Mouse (Mus musculus) stomach, postnatal 0 days (tissue): ENCODE measurements around the gene Prdm16. TPM values are rescaled to one million over a fixed set of nuclear protein-coding genes. Genes with fewer than 3 reads are reported as not detected.

ENCODE experiments used
- ATAC-seq: fragments of 200-750 bp; cut with Nextera tagmentation; 2 replicates; pipeline ENCODE4 v1.8.0; 2017; ENCODE audit not compliant: low FRiP score, low TSS enrichment
- DNase-seq: peaks from one replicate; pipeline ENCODE4 v3.0.0-alpha.2; 2016; ENCODE audit warnings: low spot score
- H3K27ac ChIP-seq: fragments of 300-500 bp; sonication (generic); replicated peaks from 2 replicates; pipeline ENCODE4 v1.5.1; 2014; ENCODE audit warnings: mild to moderate bottlenecking, control low read depth
- H3K27me3 ChIP-seq: fragments of 300-500 bp; sonication (generic); 2 replicates; pipeline ENCODE4 v1.6.1; 2014; ENCODE audit warnings: low read length; ENCODE audit not compliant: control insufficient read depth, insufficient read depth
- H3K36me3 ChIP-seq: fragments of 300-500 bp; sonication (generic); 2 replicates; pipeline ENCODE4 v1.6.1; 2014; ENCODE audit warnings: low read length, mixed read lengths; ENCODE audit not compliant: control insufficient read depth, insufficient read depth
- H3K4me1 ChIP-seq: fragments of 300-500 bp; sonication (generic); replicated peaks from 2 replicates; pipeline ENCODE4 v1.6.1; 2014; ENCODE audit warnings: antibody characterized with exemption; ENCODE audit not compliant: control insufficient read depth, insufficient read depth
- H3K4me2 ChIP-seq: fragments of 300-500 bp; sonication (generic); replicated peaks from 2 replicates; pipeline ENCODE4 v1.6.1; 2014; ENCODE audit warnings: low read depth, mild to moderate bottlenecking, control low read depth, moderate library complexity
- H3K4me3 ChIP-seq: fragments of 300-500 bp; sonication (generic); 2 replicates; pipeline ENCODE4 v1.5.1; 2014; ENCODE audit warnings: low read depth, low read length, control low read depth
- H3K9ac ChIP-seq: fragments of 300-500 bp; sonication (generic); 2 replicates; pipeline ENCODE4 v1.6.1; 2014; ENCODE audit warnings: mild to moderate bottlenecking, low read length, control low read depth, mixed read lengths
- H3K9me3 ChIP-seq: fragments of 300-500 bp; sonication (generic); 2 replicates; pipeline ENCODE4 v1.6.1; 2016; ENCODE audit warnings: low read length; ENCODE audit not compliant: control insufficient read depth
- CTCF ChIP-seq: IDR thresholded peaks from 2 replicates; pipeline ENCODE4 v1.5.1; 2016; ENCODE audit warnings: antibody characterized with exemption, low read depth, mild to moderate bottlenecking, moderate library complexity
- EP300 ChIP-seq: optimal IDR thresholded peaks from 2 replicates; pipeline ENCODE3; 2016; ENCODE audit warnings: antibody characterized with exemption
- WGBS: fragments of 180-500 bp; shearing (Covaris S2); extraction: QIAGEN DNeasy Blood & Tissue Kit; methylation state at CpG from one replicate; pipeline ENCODE4 v1.1.7; 2014; 5-methylcytosine and 5-hydroxymethylcytosine counted together
- polyA plus RNA-seq: library from polyadenylated mRNA; unstranded; fragments of >200 nt; fragmentation: Nextera tagmentation; extraction: Ambion mirVana; gene quantifications from 2 replicates; pipeline ENCODE4 v1.2.1, GENCODE M21; 2015

Prdm16 gene
- polyA plus RNA-seq, 1 experiment from 2014 or later = 15.6 TPM

DNA sequence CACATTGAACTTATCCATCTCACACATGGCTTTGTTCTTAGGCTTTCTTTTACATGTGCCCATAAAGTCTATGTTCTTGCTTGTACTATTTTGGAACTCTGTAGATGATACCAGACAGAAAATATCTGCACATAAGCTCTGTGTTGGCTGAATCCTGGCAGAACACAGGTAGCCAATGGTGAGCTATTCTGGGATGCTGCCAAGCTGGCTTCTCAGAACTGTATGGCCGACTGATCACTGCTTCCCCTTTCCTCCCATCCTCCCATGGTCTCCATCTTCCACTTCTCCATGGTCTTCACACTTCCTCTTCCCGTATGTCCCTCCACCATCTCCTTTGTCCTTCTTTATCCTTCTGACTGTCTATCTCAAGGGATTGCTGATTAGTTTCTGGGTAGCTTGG lies 327.5 kb downstream of the Prdm16 start:
- no peak for TF ChIP-seq CTCF
- TF ChIP-seq EP300 = no peak
- no peak overlapping the region for H3K27ac ChIP-seq
- ATAC-seq (no peak), DNase-seq (no peak)
- WGBS = 66% methylated on average over 2 of the region's 2 CpGs
- no peaks in the 10 kb centered on the region for H3K36me3 ChIP-seq
- no peaks in the 10 kb centered on the region for H3K4me1 ChIP-seq
- no peak overlapping the region for H3K9ac ChIP-seq
- no peaks in the 10 kb centered on the region for H3K9me3 ChIP-seq
- H3K4me3 ChIP-seq = no peak overlapping the region
- H3K4me2 ChIP-seq = no peak overlapping the region
- H3K27me3 ChIP-seq = no peaks in the 10 kb centered on the region

DNA sequence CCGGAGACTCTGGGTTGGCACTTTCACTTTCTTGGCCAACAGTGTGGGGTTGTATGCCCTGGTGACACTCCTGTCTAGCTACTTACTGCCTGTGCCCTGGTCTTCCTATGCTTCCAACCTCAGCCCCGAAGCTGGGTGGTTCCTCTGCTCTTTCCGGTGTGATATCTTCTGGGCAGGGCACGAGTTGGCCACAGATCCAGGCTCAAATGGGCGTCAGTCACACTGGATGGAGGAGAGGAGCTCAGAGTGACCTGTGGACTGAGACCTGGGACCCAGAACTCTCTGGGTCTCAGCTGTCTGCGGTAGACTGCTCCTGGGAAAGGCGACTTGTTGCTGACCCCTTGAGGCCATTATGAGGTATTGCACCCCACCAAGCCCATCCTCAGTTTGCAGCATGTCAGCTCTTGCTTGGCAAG lies 335.2 kb downstream of the Prdm16 start, which contains the start of gene Arhgef16:
Gene Arhgef16, minus strand, starts transcription at position 211 of the 416 bp plus-strand sequence.
- Histone ChIP-seq H3K9ac (peak within 1 kb of the TSS; percentile 13; the same call in 1 of the 2 replicates), H3K4me2 (no peak within 1 kb of the TSS), H3K36me3 (no peaks in the 10 kb centered on the region), H3K9me3 (no peaks in the 10 kb centered on the region), H3K4me3 (no peak within 1 kb of the TSS), H3K27ac (peak within 1 kb of the TSS; percentile 56; the same call in 1 of the 2 replicates), H3K27me3 (no peaks in the 10 kb centered on the region), H3K4me1 (0 out of 2 replicates have a peak, but pooled peaks cover 2% of the 10 kb centered on the region)
- 20% methylated on average over 7 of the region's 7 CpGs for WGBS
- TF ChIP-seq CTCF = peak; percentile 92
- TF ChIP-seq EP300 = no peak
- ATAC-seq = peak; percentile 27
- DNase-seq = peak; percentile 67

GRCm38 (mm10) chr4:154299541-154300271 lies 337.0 kb downstream of the Prdm16 start:
- no peaks in the 10 kb centered on the region for H3K27me3 ChIP-seq
- H3K4me2 ChIP-seq = peak overlapping the region; percentile 64
- 0 out of 2 replicates have a peak, but pooled peaks cover 2% of the 10 kb centered on the region for H3K4me1 ChIP-seq
- H3K9me3 ChIP-seq = no peaks in the 10 kb centered on the region
- peak overlapping the region; percentile 86 for H3K27ac ChIP-seq
- no peaks in the 10 kb centered on the region for H3K36me3 ChIP-seq
- no peak for TF ChIP-seq EP300
- TF ChIP-seq CTCF = no peak
- peak; percentile 96 for DNase-seq
- peak; percentile 92 for ATAC-seq
- peak overlapping the region; percentile 54 for H3K9ac ChIP-seq
- under 1% methylated on average over 63 of the region's 66 CpGs for WGBS
- peak overlapping the region; percentile 51 for H3K4me3 ChIP-seq

GRCm38 (mm10) chr4:154297761-154298160 lies 338.9 kb downstream of the Prdm16 start:
- H3K9me3 ChIP-seq = no peaks in the 10 kb centered on the region
- peaks cover 2% of the 10 kb centered on the region; the same call in 1 of the 2 replicates for H3K4me1 ChIP-seq
- H3K9ac ChIP-seq = no peak overlapping the region
- 26% methylated on average over 9 of the region's 9 CpGs for WGBS
- peak overlapping the region; percentile 56 for H3K27ac ChIP-seq
- TF ChIP-seq CTCF (no peak), EP300 (no peak)
- DNase-seq (peak; percentile 67), ATAC-seq (peak; percentile 5; the same call in 1 of the 2 replicates)
- no peak overlapping the region for H3K4me3 ChIP-seq
- H3K4me2 ChIP-seq = peak overlapping the region; percentile 41
- H3K27me3 ChIP-seq = no peaks in the 10 kb centered on the region
- no peaks in the 10 kb centered on the region for H3K36me3 ChIP-seq

DNA sequence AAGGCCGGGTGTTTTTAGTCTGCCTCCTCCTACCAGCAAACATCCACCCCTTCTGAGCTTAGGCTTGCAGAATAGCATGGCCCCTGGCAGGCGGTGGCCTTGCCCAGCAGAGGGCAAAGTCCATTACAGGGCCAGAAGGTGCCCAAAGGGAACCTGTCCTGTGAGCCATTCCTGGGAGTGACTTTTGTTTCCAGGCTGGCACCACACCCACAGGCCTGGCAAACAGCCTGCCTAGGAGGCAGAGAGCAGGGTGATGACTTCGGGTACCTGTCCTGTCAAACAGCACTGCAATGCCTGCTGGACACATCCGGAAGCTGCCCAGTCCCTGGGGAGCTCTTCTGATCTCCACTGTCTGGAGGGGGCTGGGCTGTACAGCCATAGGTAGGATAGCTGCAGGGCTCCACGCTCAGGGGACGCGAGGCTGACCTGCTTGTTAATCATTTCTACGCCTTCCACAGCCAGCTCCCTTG lies 342.4 kb downstream of the Prdm16 start:
- WGBS = 31% methylated on average over 8 of the region's 8 CpGs
- no peak overlapping the region for H3K4me2 ChIP-seq

More for the DNA sequence above, 342.4 kb downstream of the Prdm16 start:
- no peaks in the 10 kb centered on the region for H3K27me3 ChIP-seq
- ATAC-seq (peak; percentile 94), DNase-seq (peak; percentile 92)
- H3K9me3 ChIP-seq = no peaks in the 10 kb centered on the region
- no peak overlapping the region for H3K4me3 ChIP-seq
- no peak overlapping the region for H3K9ac ChIP-seq
- H3K36me3 ChIP-seq = peaks cover 2% of the 10 kb centered on the region; the same call in 1 of the 2 replicates
- H3K4me1 ChIP-seq = no peaks in the 10 kb centered on the region; the same call in 1 of the 2 replicates
- TF ChIP-seq EP300 (no peak), CTCF (peak; percentile 22)
- peak overlapping the region; percentile 58 for H3K27ac ChIP-seq
